Mouse (Mus musculus): ENCODE data around the gene Dynlt1c.
"Not testable (repeated sequence)": the region's sequence is repeated elsewhere in the genome, so short reads cannot be mapped to it uniquely, and the experiment has no call there.

DNA sequence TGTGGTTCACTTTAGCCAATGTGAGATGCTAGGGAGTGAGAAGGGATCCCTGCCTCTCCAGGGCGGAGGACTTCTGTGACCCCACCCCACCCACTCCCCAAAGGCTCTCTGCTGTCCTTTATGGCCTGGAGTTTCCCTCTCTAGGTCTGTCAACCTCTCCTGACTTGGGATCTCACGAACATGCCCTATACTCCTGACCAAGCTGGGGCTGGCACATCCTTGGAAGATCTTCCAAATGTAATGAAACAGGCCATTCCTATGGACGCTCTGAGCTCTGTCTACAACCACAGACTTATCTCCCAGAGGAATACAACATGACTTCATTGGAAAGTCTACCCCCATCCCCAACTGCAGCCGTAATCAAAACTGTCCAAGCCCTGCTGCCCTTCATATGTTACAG lies 43.2 kb downstream of the Dynlt1c start:
- not testable (repeated sequence) for TF ChIP-seq POLR2A (IDR thresholded peaks at IDR 0.05; ENCODE audit: low read depth, low read length); CTCF (conservative IDR thresholded peaks at IDR 0.05; ENCODE audit: insufficient read depth, insufficient read length, low read depth, low read length)
